Mouse (Mus musculus) kidney, adult 2 months (tissue): Measurements from ENCODE around the gene Olfr972.

Experiments used
- CTCF ChIP-seq: fragments of 200-500 bp; conservative IDR thresholded peaks from 2 replicates; pipeline ENCODE4 v1.5.1; 2011; ENCODE audit warnings: low read depth, mild to moderate bottlenecking, control low read depth, low read length, moderate library complexity, mixed read lengths; ENCODE audit not compliant: insufficient read depth, insufficient read length
- POLR2A ChIP-seq: fragments of 200-500 bp; IDR thresholded peaks from one replicate; pipeline ENCODE4 v1.6.1; 2011; ENCODE audit warnings: low read depth, low read length, control low read depth

DNA sequence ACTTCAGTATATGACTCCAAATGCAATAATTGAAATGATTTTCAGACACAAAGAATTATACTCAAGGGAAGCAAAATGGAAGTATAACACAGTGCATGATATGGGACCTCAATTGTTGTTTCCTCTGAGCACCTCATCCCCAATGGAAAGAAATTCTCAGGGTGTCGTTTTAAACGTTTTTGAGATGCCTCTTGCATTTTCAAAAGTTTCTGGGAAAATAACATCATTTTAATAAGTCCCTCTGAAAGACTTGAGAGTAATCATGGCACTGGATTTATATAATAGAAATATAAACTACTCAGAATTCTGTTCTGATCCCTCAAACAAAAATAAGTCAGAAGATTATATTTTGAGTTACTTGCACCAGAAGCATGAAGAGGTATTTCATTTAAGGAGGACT lies at the start of gene Olfr972:
- TF ChIP-seq CTCF (no peak), POLR2A (no peak)
